Mouse (Mus musculus) brain, embryonic 14.5 days (tissue): ENCODE measurements around the gene Shisal2a.

ENCODE experiments used
- CTCF ChIP-seq: fragments of 200-500 bp; IDR thresholded peaks from 2 replicates; pipeline ENCODE4 v1.5.1; 2012; ENCODE audit warnings: inconsistent platforms, mild to moderate bottlenecking, moderate library complexity, borderline replicate concordance; ENCODE audit not compliant: insufficient read depth, insufficient read length; ENCODE audit errors: extremely low read depth
- POLR2A ChIP-seq: fragments of 200-500 bp; IDR thresholded peaks from 2 replicates; pipeline ENCODE4 v1.6.1; 2012; ENCODE audit warnings: mild to moderate bottlenecking, inconsistent platforms, borderline replicate concordance; ENCODE audit not compliant: poor library complexity, insufficient read depth, insufficient read length, severe bottlenecking; ENCODE audit errors: extremely low read depth

GRCm38 (mm10) chr4:108427719-108428340 is 44.7 kb upstream of the Shisal2a start:
- no peak for TF ChIP-seq POLR2A
- no peak for TF ChIP-seq CTCF
